Mouse (Mus musculus) heart, embryonic 15.5 days (tissue): ENCODE measurements around the gene Il17ra. TPM values are rescaled to one million over a fixed set of nuclear protein-coding genes. Genes with fewer than 3 reads are reported as not detected.
A peak's percentile ranks its signal among the peaks of the same experiment; 100 is the strongest.

Experiments used
- ATAC-seq: fragments of 200-750 bp; cut with Nextera tagmentation; replicated peaks from 2 replicates; pipeline ENCODE4 v1.8.0; 2017; ENCODE audit warnings: low read depth, moderate TSS enrichment; ENCODE audit not compliant: insufficient number of reproducible peaks, insufficient read depth, low FRiP score
- H3K27ac ChIP-seq: fragments of 300-500 bp; sonication (generic); 2 replicates; pipeline ENCODE4 v1.5.1; 2015; ENCODE audit warnings: mild to moderate bottlenecking, inconsistent platforms
- H3K27me3 ChIP-seq: fragments of 300-500 bp; sonication (generic); 2 replicates; pipeline ENCODE4 v1.6.1; 2015; ENCODE audit warnings: inconsistent platforms
- H3K36me3 ChIP-seq: fragments of 300-500 bp; sonication (generic); 2 replicates; pipeline ENCODE4 v1.6.1; 2015; ENCODE audit warnings: mild to moderate bottlenecking, inconsistent platforms
- H3K4me1 ChIP-seq: fragments of 300-500 bp; sonication (generic); replicated peaks from 2 replicates; pipeline ENCODE4 v1.6.1; 2015; ENCODE audit warnings: inconsistent platforms
- H3K4me2 ChIP-seq: fragments of 300-500 bp; sonication (generic); 2 replicates; pipeline ENCODE4 v1.6.1; 2015; ENCODE audit warnings: inconsistent platforms, mild to moderate bottlenecking, moderate library complexity
- H3K4me3 ChIP-seq: fragments of 300-500 bp; sonication (generic); 2 replicates; pipeline ENCODE4 v1.5.1; 2015; ENCODE audit warnings: mild to moderate bottlenecking, inconsistent platforms
- H3K9ac ChIP-seq: fragments of 300-500 bp; sonication (generic); 2 replicates; pipeline ENCODE4 v1.6.1; 2015; ENCODE audit warnings: mild to moderate bottlenecking, inconsistent platforms
- H3K9me3 ChIP-seq: fragments of 300-500 bp; sonication (generic); replicated peaks from 2 replicates; pipeline ENCODE4 v1.6.1; 2016; ENCODE audit warnings: inconsistent platforms
- WGBS: fragments of 180-500 bp; shearing (Covaris S2); methylation state at CpG from one replicate; pipeline ENCODE4 v1.1.7; 2015; ENCODE audit warnings: mixed read lengths; 5-methylcytosine and 5-hydroxymethylcytosine counted together
- polyA plus RNA-seq: library from polyadenylated mRNA; unstranded; fragments of >200 nt; fragmentation: Nextera tagmentation; extraction: Ambion mirVana; gene quantifications from 2 replicates; pipeline ENCODE4 v1.2.1, GENCODE M21; 2015

Il17ra gene
- polyA plus RNA-seq, 1 experiment from 2014 or later = 3.4 TPM

- Histone ChIP-seq H3K4me3 (no peak overlapping the region), H3K27ac (peak overlapping the region; percentile 83), H3K4me1 (peaks cover 40% of the 10 kb centered on the region), H3K4me2 (peak overlapping the region; percentile 29), H3K9ac (0 out of 2 replicates have a peak overlapping the region, but pooled peaks have one; percentile 2), H3K27me3 (no peaks in the 10 kb centered on the region), H3K9me3 (no peaks in the 10 kb centered on the region), H3K36me3 (0 out of 2 replicates have a peak, but pooled peaks cover 2% of the 10 kb centered on the region)
- WGBS = 10% methylated on average over 5 of the region's 5 CpGs
- ATAC-seq = peak; percentile 61
Observed at GRCm38 (mm10) chr6:120471991-120472441, 9.0 kb downstream of the Il17ra start.

GRCm38 (mm10) chr6:120472455-120473140 lies 9.6 kb downstream of the Il17ra start:
- 0 out of 2 replicates have a peak, but pooled peaks cover 3% of the 10 kb centered on the region for H3K36me3 ChIP-seq
- H3K9me3 ChIP-seq = no peaks in the 10 kb centered on the region
- H3K27me3 ChIP-seq = no peaks in the 10 kb centered on the region
- H3K27ac ChIP-seq = peak overlapping the region; percentile 83
- H3K4me3 ChIP-seq = no peak overlapping the region
- no peak overlapping the region for H3K9ac ChIP-seq
- WGBS = 39% methylated on average over 8 of the region's 8 CpGs
- H3K4me2 ChIP-seq = peak overlapping the region; percentile 29
- ATAC-seq = no peak
- peaks cover 40% of the 10 kb centered on the region for H3K4me1 ChIP-seq

- H3K36me3 ChIP-seq = 0 out of 2 replicates have a peak, but pooled peaks cover 3% of the 10 kb centered on the region
- no peak for ATAC-seq
- no peak overlapping the region for H3K4me2 ChIP-seq
- H3K9me3 ChIP-seq = no peaks in the 10 kb centered on the region
- no peak overlapping the region for H3K4me3 ChIP-seq
- H3K27ac ChIP-seq = no peak overlapping the region
- peaks cover 40% of the 10 kb centered on the region for H3K4me1 ChIP-seq
- H3K9ac ChIP-seq = no peak overlapping the region
- WGBS = 52% methylated on average over 5 of the region's 5 CpGs
- H3K27me3 ChIP-seq = no peaks in the 10 kb centered on the region
Observed at GRCm38 (mm10) chr6:120473427-120473826, 10.4 kb downstream of the Il17ra start.

- H3K27me3 ChIP-seq = no peaks in the 10 kb centered on the region
- H3K36me3 ChIP-seq = 0 out of 2 replicates have a peak, but pooled peaks cover 3% of the 10 kb centered on the region
- H3K4me3 ChIP-seq = no peak overlapping the region
- H3K27ac ChIP-seq = no peak overlapping the region
- ATAC-seq = no peak
- H3K4me1 ChIP-seq = peaks cover 30% of the 10 kb centered on the region
- H3K9me3 ChIP-seq = no peaks in the 10 kb centered on the region
- H3K4me2 ChIP-seq = no peak overlapping the region
- H3K9ac ChIP-seq = no peak overlapping the region
- WGBS = 83% methylated on average over 8 of the region's 8 CpGs
Observed at GRCm38 (mm10) chr6:120475288-120475687, 12.2 kb downstream of the Il17ra start.

GRCm38 (mm10) chr6:120479302-120479701 lies 16.3 kb downstream of the Il17ra start:
- WGBS = 50% methylated on average over 2 of the region's 2 CpGs
- ATAC-seq = no peak

GRCm38 (mm10) chr6:120480361-120480760 lies 17.3 kb downstream of the Il17ra start:
- Histone ChIP-seq H3K9me3 (no peaks in the 10 kb centered on the region), H3K27ac (no peak overlapping the region), H3K9ac (no peak overlapping the region), H3K27me3 (no peaks in the 10 kb centered on the region), H3K4me2 (no peak overlapping the region), H3K4me1 (peaks cover 17% of the 10 kb centered on the region), H3K4me3 (no peak overlapping the region), H3K36me3 (0 out of 2 replicates have a peak, but pooled peaks cover 3% of the 10 kb centered on the region)
- no peak for ATAC-seq
- 86% methylated on average over 5 of the region's 5 CpGs for WGBS

More at GRCm38 (mm10) chr6:120479302-120479701, 16.3 kb downstream of the Il17ra start:
- H3K9me3 ChIP-seq = no peaks in the 10 kb centered on the region
- H3K9ac ChIP-seq = no peak overlapping the region
- H3K27ac ChIP-seq = no peak overlapping the region
- peaks cover 9% of the 10 kb centered on the region; the same call in 1 of the 2 replicates for H3K4me1 ChIP-seq
- no peaks in the 10 kb centered on the region for H3K27me3 ChIP-seq
- H3K36me3 ChIP-seq = 0 out of 2 replicates have a peak, but pooled peaks cover 3% of the 10 kb centered on the region
- H3K4me3 ChIP-seq = no peak overlapping the region
- no peak overlapping the region for H3K4me2 ChIP-seq

- Histone ChIP-seq H3K9me3 (no peaks in the 10 kb centered on the region), H3K4me1 (peaks cover 22% of the 10 kb centered on the region), H3K27me3 (no peaks in the 10 kb centered on the region), H3K4me3 (no peak overlapping the region), H3K4me2 (no peak overlapping the region), H3K36me3 (0 out of 2 replicates have a peak, but pooled peaks cover 3% of the 10 kb centered on the region), H3K9ac (no peak overlapping the region), H3K27ac (no peak overlapping the region)
- WGBS = 91% methylated on average over 6 of the region's 6 CpGs
- no peak for ATAC-seq
Observed at GRCm38 (mm10) chr6:120481538-120481937, 18.5 kb downstream of the Il17ra start.

GRCm38 (mm10) chr6:120482021-120482420 lies 19.0 kb downstream of the Il17ra start:
- Histone ChIP-seq H3K27me3 (0 out of 2 replicates have a peak, but pooled peaks cover 1% of the 10 kb centered on the region), H3K9me3 (no peaks in the 10 kb centered on the region), H3K36me3 (0 out of 2 replicates have a peak, but pooled peaks cover 2% of the 10 kb centered on the region), H3K4me3 (no peak overlapping the region), H3K9ac (no peak overlapping the region), H3K27ac (no peak overlapping the region), H3K4me1 (peaks cover 22% of the 10 kb centered on the region), H3K4me2 (no peak overlapping the region)
- ATAC-seq = no peak
- WGBS = 88% methylated on average over 14 of the region's 14 CpGs

GRCm38 (mm10) chr6:120482756-120483155 lies 19.7 kb downstream of the Il17ra start:
- Histone ChIP-seq H3K27me3 (0 out of 2 replicates have a peak, but pooled peaks cover 3% of the 10 kb centered on the region), H3K4me1 (peaks cover 22% of the 10 kb centered on the region), H3K36me3 (no peaks in the 10 kb centered on the region), H3K9me3 (no peaks in the 10 kb centered on the region), H3K4me3 (peak overlapping the region; percentile 25), H3K4me2 (peak overlapping the region; percentile 53), H3K27ac (peak overlapping the region; percentile 59), H3K9ac (peak overlapping the region; percentile 29; the same call in 1 of the 2 replicates)
- no peak for ATAC-seq
- WGBS = 29% methylated on average over 6 of the region's 6 CpGs

GRCm38 (mm10) chr6:120483211-120483626 lies 20.2 kb downstream of the Il17ra start:
- no peaks in the 10 kb centered on the region for H3K9me3 ChIP-seq
- 17% methylated on average over 8 of the region's 8 CpGs for WGBS
- H3K4me2 ChIP-seq = peak overlapping the region; percentile 53
- H3K27ac ChIP-seq = peak overlapping the region; percentile 59
- peak overlapping the region; percentile 25 for H3K4me3 ChIP-seq
- ATAC-seq = 0 out of 2 replicates have a peak, but pooled peaks have one; percentile 37
- no peaks in the 10 kb centered on the region for H3K36me3 ChIP-seq
- H3K9ac ChIP-seq = peak overlapping the region; percentile 29; the same call in 1 of the 2 replicates
- peaks cover 22% of the 10 kb centered on the region for H3K4me1 ChIP-seq
- H3K27me3 ChIP-seq = 0 out of 2 replicates have a peak, but pooled peaks cover 3% of the 10 kb centered on the region

- 20% methylated on average over 3 of the region's 3 CpGs for WGBS
- Histone ChIP-seq H3K27me3 (peaks cover 7% of the 10 kb centered on the region), H3K4me3 (no peak overlapping the region), H3K9ac (no peak overlapping the region), H3K27ac (no peak overlapping the region), H3K9me3 (no peaks in the 10 kb centered on the region), H3K4me2 (no peak overlapping the region), H3K36me3 (no peaks in the 10 kb centered on the region), H3K4me1 (peaks cover 25% of the 10 kb centered on the region)
- no peak for ATAC-seq
Observed at GRCm38 (mm10) chr6:120485038-120485437, 22.0 kb downstream of the Il17ra start.
